Mouse (Mus musculus) intestine, embryonic 14.5 days (tissue): Measurements from ENCODE around the gene 1700023F06Rik. TPM values are rescaled to one million over a fixed set of nuclear protein-coding genes. Genes with fewer than 3 reads are reported as not detected.

Experiments
- ATAC-seq: fragments of 200-750 bp; cut with Nextera tagmentation; replicated peaks from 2 replicates; pipeline ENCODE4 v1.8.0; 2017; ENCODE audit warnings: low read depth, moderate number of reproducible peaks, moderate TSS enrichment, moderate library complexity; ENCODE audit not compliant: low FRiP score, low TSS enrichment
- DNase-seq: peaks from one replicate; pipeline ENCODE4 v3.0.0-alpha.2; 2018; ENCODE audit warnings: low spot score
- H3K27ac ChIP-seq: fragments of 300-500 bp; sonication (generic); 2 replicates; pipeline ENCODE4 v1.5.1; 2014; ENCODE audit warnings: low read depth, mild to moderate bottlenecking, control low read depth
- H3K27me3 ChIP-seq: fragments of 300-500 bp; sonication (generic); replicated peaks from 2 replicates; pipeline ENCODE4 v1.6.1; 2014; ENCODE audit warnings: low read length, control low read depth; ENCODE audit not compliant: control insufficient read depth, insufficient read depth
- H3K36me3 ChIP-seq: fragments of 300-500 bp; sonication (generic); 2 replicates; pipeline ENCODE4 v1.6.1; 2014; ENCODE audit warnings: low read length, control low read depth; ENCODE audit not compliant: control insufficient read depth, insufficient read depth
- H3K4me1 ChIP-seq: fragments of 300-500 bp; sonication (generic); replicated peaks from 2 replicates; pipeline ENCODE4 v1.6.1; 2014; ENCODE audit warnings: low read length, control low read depth, mixed read lengths; ENCODE audit not compliant: control insufficient read depth, insufficient read depth
- H3K4me2 ChIP-seq: fragments of 300-500 bp; sonication (generic); 2 replicates; pipeline ENCODE4 v1.6.1; 2014; ENCODE audit warnings: low read length
- H3K4me3 ChIP-seq: fragments of 300-500 bp; sonication (generic); 2 replicates; pipeline ENCODE4 v1.5.1; 2014; ENCODE audit warnings: low read depth, low read length, control low read depth, mixed read lengths
- H3K9ac ChIP-seq: fragments of 300-500 bp; sonication (generic); 2 replicates; pipeline ENCODE4 v1.6.1; 2014; ENCODE audit warnings: mild to moderate bottlenecking, low read length
- H3K9me3 ChIP-seq: fragments of 300-500 bp; sonication (generic); 2 replicates; pipeline ENCODE4 v1.6.1; 2016; ENCODE audit warnings: low read length, control low read depth; ENCODE audit not compliant: control insufficient read depth
- WGBS: fragments of 180-500 bp; shearing (Covaris S2); extraction: QIAGEN DNeasy Blood & Tissue Kit; methylation state at CpG from one replicate; pipeline ENCODE4 v1.1.7; 2014; 5-methylcytosine and 5-hydroxymethylcytosine counted together
- polyA plus RNA-seq: library from polyadenylated mRNA; unstranded; fragments of >200 nt; fragmentation: Nextera tagmentation; extraction: Ambion mirVana; gene quantifications from 2 replicates; pipeline ENCODE4 v1.2.1, GENCODE M21; 2014

The 1700023F06Rik gene
- polyA plus RNA-seq, 1 experiment from 2014 or later: 1.3 TPM

GRCm38 (mm10) chr11:103184891-103185290, 23.5 kb downstream of the 1700023F06Rik start:
- Histone ChIP-seq H3K4me2 (no peak overlapping the region), H3K4me3 (no peak overlapping the region), H3K9me3 (no peaks in the 10 kb centered on the region), H3K36me3 (no peaks in the 10 kb centered on the region), H3K27ac (no peak overlapping the region), H3K9ac (no peak overlapping the region), H3K4me1 (no peaks in the 10 kb centered on the region), H3K27me3 (no peaks in the 10 kb centered on the region)
- ATAC-seq (no peak), DNase-seq (no peak)
- WGBS: 28% methylated on average over 2 of the region's 2 CpGs

- H3K36me3 ChIP-seq: no peaks in the 10 kb centered on the region
- H3K4me3 ChIP-seq: no peak overlapping the region
- H3K27me3 ChIP-seq: no peaks in the 10 kb centered on the region
- no peak for ATAC-seq
- H3K9me3 ChIP-seq: no peaks in the 10 kb centered on the region
- H3K27ac ChIP-seq: no peak overlapping the region
- H3K4me2 ChIP-seq: no peak overlapping the region
- 74% methylated on average over 3 of the region's 3 CpGs for WGBS
- no peaks in the 10 kb centered on the region for H3K4me1 ChIP-seq
- no peak overlapping the region for H3K9ac ChIP-seq
- DNase-seq: no peak
Measured at GRCm38 (mm10) chr11:103181911-103182310, 26.4 kb downstream of the 1700023F06Rik start.

GRCm38 (mm10) chr11:103181349-103181748, 27.0 kb downstream of the 1700023F06Rik start:
- 73% methylated on average over 9 of the region's 9 CpGs for WGBS
- Histone ChIP-seq H3K9ac (no peak overlapping the region), H3K27ac (no peak overlapping the region), H3K4me3 (no peak overlapping the region), H3K4me1 (no peaks in the 10 kb centered on the region), H3K9me3 (no peaks in the 10 kb centered on the region), H3K4me2 (no peak overlapping the region), H3K36me3 (no peaks in the 10 kb centered on the region), H3K27me3 (no peaks in the 10 kb centered on the region)
- ATAC-seq (no peak), DNase-seq (no peak)

GRCm38 (mm10) chr11:103180426-103180825, 27.9 kb downstream of the 1700023F06Rik start:
- ATAC-seq (no peak), DNase-seq (no peak)
- no peaks in the 10 kb centered on the region for H3K9me3 ChIP-seq
- no peak overlapping the region for H3K4me2 ChIP-seq
- 60% methylated on average over 1 of the region's 1 CpGs for WGBS
- H3K36me3 ChIP-seq: no peaks in the 10 kb centered on the region
- H3K4me1 ChIP-seq: no peaks in the 10 kb centered on the region
- H3K27ac ChIP-seq: no peak overlapping the region
- no peaks in the 10 kb centered on the region for H3K27me3 ChIP-seq
- no peak overlapping the region for H3K9ac ChIP-seq
- no peak overlapping the region for H3K4me3 ChIP-seq

GRCm38 (mm10) chr11:103178748-103179147, 29.6 kb downstream of the 1700023F06Rik start:
- no peak for DNase-seq
- Histone ChIP-seq H3K27me3 (no peaks in the 10 kb centered on the region), H3K4me3 (no peak overlapping the region), H3K4me2 (no peak overlapping the region), H3K4me1 (no peaks in the 10 kb centered on the region), H3K9ac (no peak overlapping the region), H3K9me3 (no peaks in the 10 kb centered on the region), H3K36me3 (no peaks in the 10 kb centered on the region), H3K27ac (no peak overlapping the region)
- 88% methylated on average over 8 of the region's 8 CpGs for WGBS
- ATAC-seq: no peak

GRCm38 (mm10) chr11:103177815-103178485, 30.4 kb downstream of the 1700023F06Rik start:
- no peak overlapping the region for H3K27ac ChIP-seq
- H3K36me3 ChIP-seq: no peaks in the 10 kb centered on the region
- no peak for DNase-seq
- H3K27me3 ChIP-seq: peaks cover 3% of the 10 kb centered on the region; the same call in 1 of the 2 replicates
- 79% methylated on average over 15 of the region's 15 CpGs for WGBS
- H3K4me3 ChIP-seq: no peak overlapping the region
- H3K4me2 ChIP-seq: no peak overlapping the region
- H3K9ac ChIP-seq: no peak overlapping the region
- H3K4me1 ChIP-seq: no peaks in the 10 kb centered on the region
- no peak for ATAC-seq
- no peaks in the 10 kb centered on the region for H3K9me3 ChIP-seq

- Histone ChIP-seq H3K9me3 (no peaks in the 10 kb centered on the region), H3K27me3 (peaks cover 10% of the 10 kb centered on the region), H3K9ac (no peak overlapping the region), H3K4me1 (no peaks in the 10 kb centered on the region), H3K27ac (no peak overlapping the region), H3K4me2 (no peak overlapping the region), H3K36me3 (no peaks in the 10 kb centered on the region), H3K4me3 (no peak overlapping the region)
- ATAC-seq (no peak), DNase-seq (no peak)
- WGBS: 82% methylated on average over 5 of the region's 5 CpGs
Measured at GRCm38 (mm10) chr11:103177216-103177615, 31.1 kb downstream of the 1700023F06Rik start.

- H3K4me1 ChIP-seq: no peaks in the 10 kb centered on the region
- no peak overlapping the region for H3K27ac ChIP-seq
- H3K36me3 ChIP-seq: no peaks in the 10 kb centered on the region
- no peak overlapping the region for H3K4me3 ChIP-seq
- peaks cover 16% of the 10 kb centered on the region for H3K27me3 ChIP-seq
- H3K9me3 ChIP-seq: no peaks in the 10 kb centered on the region
- no peak overlapping the region for H3K4me2 ChIP-seq
- ATAC-seq: no peak
- no peak for DNase-seq
- WGBS: 94% methylated on average over 1 of the region's 1 CpGs
- no peak overlapping the region for H3K9ac ChIP-seq
Measured at GRCm38 (mm10) chr11:103176510-103176909, 31.8 kb downstream of the 1700023F06Rik start.
